18 mouse cellular contexts compared by ENCODE assay signal in the genomic region with DNA sequence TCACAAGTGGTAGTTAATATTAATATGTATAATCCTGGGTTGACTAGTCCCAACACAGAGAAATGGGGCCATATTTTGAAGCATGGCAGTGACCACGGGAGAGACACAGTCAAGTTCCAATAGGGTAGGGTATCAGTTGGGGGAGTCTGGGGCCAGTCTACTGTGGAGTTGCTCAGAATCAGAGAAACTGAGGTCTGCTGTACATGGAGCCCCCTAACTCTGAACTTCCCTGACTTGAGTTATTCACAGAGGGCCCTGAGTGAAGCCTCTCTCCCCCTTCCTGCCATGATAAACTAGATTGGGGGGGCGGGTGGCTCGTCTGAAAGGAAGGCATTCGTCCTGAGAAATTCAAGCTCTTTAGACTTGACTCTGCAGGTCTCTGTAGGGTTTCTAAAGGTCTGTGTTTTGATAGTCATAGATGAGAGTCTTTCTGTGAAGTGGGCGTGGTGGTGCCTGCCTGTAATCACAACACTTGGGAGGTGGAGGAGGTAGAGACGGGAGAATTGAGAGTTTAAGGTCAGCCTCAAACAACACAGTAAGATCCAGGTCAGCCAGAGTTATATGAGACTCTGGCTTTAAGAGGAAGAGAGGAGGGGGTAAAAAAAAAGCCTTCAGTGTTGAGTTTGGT.
"Had no signal": no experiment of that assay in that cellular context is flagged by ENCODE, and none has a peak within 500 bp of the region (broad histone marks: within the 10 kb centered on the region; RNA-seq: fewer than 3 reads in every experiment).

No protein-coding gene starts in this region.

- H3K4me2 ChIP-seq: lung, embryonic 14.5 days; midbrain, embryonic 12.5 days; neural tube, embryonic 13.5 days; neural tube, embryonic 15.5 days had no signal

- H3K27ac ChIP-seq: midbrain, embryonic 10.5 days; midbrain, embryonic 12.5 days; neural tube, embryonic 13.5 days; neural tube, embryonic 15.5 days had no signal

- ATAC-seq: midbrain, embryonic 16.5 days had no signal

- DNase-seq: lung, adult 18-20 months; lung, embryonic 14.5 days; lung, postnatal 10 days; lung, postnatal 4 days; midbrain, embryonic 14.5 days; right cerebral cortex, adult 18-20 months; right cerebral cortex, postnatal 25 days; right cerebral cortex, postnatal 4 days; spleen, adult 18-20 months; thymus, adult 18-20 months; thymus, postnatal 14 days; thymus, postnatal 36 days had no signal

- H3K36me3 ChIP-seq: midbrain, embryonic 12.5 days; neural tube, embryonic 13.5 days; neural tube, embryonic 15.5 days had no signal

- H3K4me3 ChIP-seq: midbrain, embryonic 10.5 days; midbrain, embryonic 12.5 days; myocyte; neural tube, embryonic 13.5 days; neural tube, embryonic 15.5 days had no signal

- H3K27me3 ChIP-seq: midbrain, embryonic 12.5 days; neural tube, embryonic 13.5 days; neural tube, embryonic 15.5 days had no signal

- H3K9ac ChIP-seq: lung, embryonic 14.5 days; midbrain, embryonic 12.5 days; neural tube, embryonic 13.5 days; neural tube, embryonic 15.5 days had no signal

- H3K9me3 ChIP-seq: midbrain, embryonic 10.5 days; midbrain, embryonic 12.5 days; neural tube, embryonic 13.5 days; neural tube, embryonic 15.5 days had no signal
